In genomic region chr19:43646852-43647251, GRCm38 (mm10) we compare ENCODE assay signal across 25 mouse cellular contexts. TPM values are rescaled to one million over a fixed set of nuclear protein-coding genes. Genes with fewer than 3 reads are reported as not detected.
"Had no signal": no experiment of that assay in that cellular context is flagged by ENCODE, and none has a peak within 500 bp of the region (broad histone marks: within the 10 kb centered on the region; RNA-seq: fewer than 3 reads in every experiment).

No protein-coding gene starts in this region.

- H3K4me1 ChIP-seq: liver, embryonic 13.5 days; midbrain, embryonic 12.5 days; neural tube, embryonic 12.5 days; neural tube, embryonic 15.5 days had no signal

- H3K4me3 ChIP-seq: liver, embryonic 13.5 days; midbrain, embryonic 12.5 days; neural tube, embryonic 12.5 days; neural tube, embryonic 15.5 days; stomach, embryonic 15.5 days had no signal

- ATAC-seq: midbrain, embryonic 16.5 days had no signal

- H3K4me2 ChIP-seq: liver, embryonic 13.5 days; midbrain, embryonic 12.5 days; neural tube, embryonic 12.5 days; neural tube, embryonic 15.5 days; stomach, embryonic 15.5 days had no signal

- H3K27me3 ChIP-seq: midbrain, embryonic 12.5 days; neural tube, embryonic 12.5 days; neural tube, embryonic 15.5 days; stomach, embryonic 15.5 days had no signal

- H3K9me3 ChIP-seq: liver, embryonic 13.5 days; midbrain, embryonic 12.5 days; neural tube, embryonic 12.5 days; neural tube, embryonic 15.5 days; stomach, embryonic 15.5 days had no signal

- H3K27ac ChIP-seq: liver, embryonic 13.5 days; midbrain, embryonic 12.5 days; neural tube, embryonic 12.5 days; neural tube, embryonic 15.5 days; stomach, embryonic 15.5 days had no signal

- DNase-seq: kidney, adult 18-20 months; kidney, adult 9 months; kidney, postnatal 14 days; kidney, postnatal 4 days; liver, embryonic 13.5 days; lung, adult 2 months; lung, postnatal 14 days; lung, postnatal 4 days; thymus, adult 18-20 months; thymus, postnatal 36 days had no signal

- H3K9ac ChIP-seq: liver, embryonic 13.5 days; midbrain, embryonic 12.5 days; neural tube, embryonic 12.5 days; neural tube, embryonic 15.5 days; stomach, embryonic 15.5 days had no signal

- H3K36me3 ChIP-seq: liver, embryonic 13.5 days; midbrain, embryonic 12.5 days; neural tube, embryonic 12.5 days; neural tube, embryonic 15.5 days; stomach, embryonic 15.5 days had no signal

RNA-seq across cellular contexts. Expression of gene Nkx2-3, which starts 34.7 kb away (rescaled TPM):
- total RNA-seq: layer of hippocampus, adult 18-20 months; layer of hippocampus, postnatal 14 days; left cerebral cortex, adult 18-20 months; left cerebral cortex, postnatal 36 days; liver, adult 2 months; megakaryocyte-erythroid progenitor cell, adult 5-6 weeks had no signal
- polyA plus RNA-seq: limb, embryonic 11.5 days; limb, embryonic 14.5 days; lung, adult 2 months; lung, embryonic 16.5 days; neural tube, embryonic 12.5 days; neural tube, embryonic 15.5 days; urinary bladder, adult 2 months had no signal
